Mouse (Mus musculus) spleen, postnatal 14 days (tissue): Measurements from ENCODE around the gene Patl1.
"Not testable (repeated sequence)": the region's sequence is repeated elsewhere in the genome, so short reads cannot be mapped to it uniquely, and the experiment has no call there.

Source experiments
- DNase-seq, 2 experiments: peaks; one replicate each; pipeline ENCODE4 v3.0.0; 2021 to 2022; ENCODE audit warnings: low spot score in 2 of 2

Gene Patl1

GRCm38 (mm10) chr19:11966201-11966636 lies 54.0 kb downstream of the Patl1 start:
- peak; percentile 23 to 28 for DNase-seq

DNA sequence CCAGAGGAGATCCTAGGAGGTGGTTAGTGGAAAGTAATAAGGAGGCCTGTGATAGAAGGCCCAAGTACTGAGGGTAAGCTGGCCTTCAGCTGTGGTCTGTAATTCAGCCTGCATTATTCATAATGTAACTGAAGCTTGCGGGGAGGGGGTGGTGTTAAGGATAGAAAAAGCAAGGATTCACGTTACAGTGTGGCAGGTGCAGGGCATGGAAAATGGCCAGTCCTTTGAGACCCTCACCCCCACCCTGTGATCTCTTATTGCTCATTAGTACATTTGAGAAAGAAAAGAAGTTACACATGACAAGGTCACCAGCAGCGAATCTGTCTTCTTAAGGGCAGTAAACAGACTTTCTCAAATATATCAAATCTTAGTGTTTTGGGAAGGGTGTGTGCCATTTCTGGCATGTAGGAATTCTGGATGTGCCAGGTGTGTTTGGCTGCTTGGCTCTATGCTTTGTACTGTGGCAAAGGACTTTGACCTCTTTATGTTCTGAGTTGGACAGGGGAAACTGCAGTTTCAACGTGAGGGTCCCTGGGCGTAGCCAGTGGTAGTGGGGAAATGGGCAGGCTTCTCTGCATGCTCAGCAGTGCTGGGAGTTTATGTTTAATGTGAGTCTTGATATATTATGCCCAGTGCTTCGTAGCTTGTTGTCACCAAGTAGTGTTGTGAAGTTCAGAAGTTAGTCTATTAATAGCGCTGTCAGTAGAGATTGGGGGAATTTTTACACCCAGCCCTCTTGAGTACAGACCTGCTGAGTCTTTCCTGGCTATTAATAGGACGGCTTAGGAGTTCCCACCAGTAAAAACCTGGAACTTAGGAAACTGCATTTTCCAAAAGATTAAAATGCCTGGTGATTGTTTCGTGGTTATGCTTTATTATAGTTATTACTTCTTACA lies 57.2 kb downstream of the Patl1 start:
- no peak for DNase-seq

DNA sequence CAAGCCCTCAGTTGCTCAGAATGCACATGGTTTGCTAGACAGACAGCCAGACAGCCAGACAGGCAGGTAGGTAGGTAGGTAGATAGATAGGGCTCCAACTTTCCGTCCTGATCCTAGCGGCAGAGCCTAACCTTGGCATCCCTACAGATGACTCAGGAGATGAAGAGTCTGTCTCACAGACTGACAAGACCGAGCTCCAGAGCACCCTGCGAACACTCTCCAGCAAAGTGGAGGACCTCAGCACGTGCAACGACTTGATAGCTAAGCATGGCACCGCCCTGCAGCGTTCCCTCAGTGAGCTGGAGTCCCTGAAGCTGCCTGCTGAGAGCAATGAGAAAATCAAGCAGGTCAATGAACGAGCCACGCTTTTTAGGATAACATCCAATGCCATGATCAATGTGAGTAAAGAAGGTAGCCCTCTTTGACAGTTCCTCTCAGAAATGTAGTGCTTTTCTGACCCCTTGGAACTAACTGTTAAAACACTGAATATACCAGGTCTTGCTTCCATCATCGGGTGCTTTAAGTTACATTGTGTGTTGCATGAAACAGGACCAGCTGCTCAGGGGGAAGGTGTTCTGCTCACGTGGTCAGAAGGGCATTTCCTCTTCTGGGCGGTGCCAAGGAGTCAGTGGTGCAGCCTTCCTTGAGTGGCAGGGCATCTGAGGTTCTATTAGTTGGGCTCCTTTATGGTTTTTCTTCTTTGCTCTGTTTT lies 61.5 kb downstream of the Patl1 start:
- no peak for DNase-seq

DNA sequence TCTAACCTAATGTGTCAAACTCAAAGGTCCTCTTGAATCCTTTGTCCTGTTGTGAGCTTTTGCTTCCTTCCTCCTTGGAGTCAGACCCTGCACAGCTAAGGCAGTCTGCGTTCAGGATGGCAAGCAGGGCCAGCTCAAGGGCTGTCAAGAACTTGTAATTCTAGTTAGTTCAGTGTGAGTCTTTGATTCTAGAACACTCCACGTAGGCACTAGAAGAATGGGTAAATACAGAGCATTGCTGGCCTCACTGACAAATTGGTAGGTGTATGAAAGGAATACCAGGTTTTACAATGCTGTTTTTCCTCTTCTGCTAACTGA lies 62.0 kb downstream of the Patl1 start:
- DNase-seq, result no peak

GRCm38 (mm10) chr19:11975683-11976082 lies 63.5 kb downstream of the Patl1 start:
- DNase-seq, result no peak

DNA sequence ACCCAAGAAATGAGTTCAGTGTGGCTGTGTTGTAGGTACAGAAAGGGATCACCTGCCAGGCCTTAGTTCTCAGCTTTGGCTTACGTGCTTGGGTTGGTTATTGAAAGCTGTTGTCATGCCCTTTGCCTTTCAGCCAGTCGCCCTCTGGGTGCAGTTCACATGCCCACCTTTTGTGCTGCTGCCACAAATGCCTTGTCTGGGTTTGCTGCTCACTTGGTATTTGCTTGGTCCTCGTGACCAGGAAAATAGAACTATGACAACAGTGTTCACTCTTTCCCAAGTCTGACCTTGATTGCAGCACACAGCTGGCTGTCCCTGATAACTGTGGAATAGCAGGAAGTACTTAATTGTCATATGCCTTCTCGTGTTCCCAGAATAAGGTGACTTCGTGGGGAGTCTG lies 65.2 kb downstream of the Patl1 start:
- no peak for DNase-seq

DNA sequence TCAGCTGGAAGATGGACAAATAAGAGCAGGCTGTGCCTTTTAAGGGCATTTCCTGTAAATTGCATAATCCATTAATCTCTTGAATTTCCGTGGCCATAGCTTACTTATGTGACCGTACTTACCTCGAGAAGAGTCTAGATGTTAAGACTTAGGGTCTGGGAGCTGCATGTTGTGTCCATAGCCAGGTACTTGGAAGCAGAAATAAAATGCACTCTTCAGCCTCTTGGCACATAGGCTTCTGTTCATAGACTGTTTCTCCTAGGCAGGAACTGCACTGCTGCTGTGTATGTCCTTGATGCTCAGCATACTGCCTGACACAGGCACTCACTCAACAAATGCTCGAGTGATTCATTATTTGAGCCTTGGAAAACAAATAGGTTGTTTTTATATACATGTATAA lies 68.3 kb downstream of the Patl1 start:
- DNase-seq, result no peak

- not testable (repeated sequence) for DNase-seq
These were observed 72.4 kb downstream of the Patl1 start for GRCm38 (mm10) chr19:11984614-11985013.

GRCm38 (mm10) chr19:11987841-11988240 lies 75.6 kb downstream of the Patl1 start:
- no peak for DNase-seq

DNA sequence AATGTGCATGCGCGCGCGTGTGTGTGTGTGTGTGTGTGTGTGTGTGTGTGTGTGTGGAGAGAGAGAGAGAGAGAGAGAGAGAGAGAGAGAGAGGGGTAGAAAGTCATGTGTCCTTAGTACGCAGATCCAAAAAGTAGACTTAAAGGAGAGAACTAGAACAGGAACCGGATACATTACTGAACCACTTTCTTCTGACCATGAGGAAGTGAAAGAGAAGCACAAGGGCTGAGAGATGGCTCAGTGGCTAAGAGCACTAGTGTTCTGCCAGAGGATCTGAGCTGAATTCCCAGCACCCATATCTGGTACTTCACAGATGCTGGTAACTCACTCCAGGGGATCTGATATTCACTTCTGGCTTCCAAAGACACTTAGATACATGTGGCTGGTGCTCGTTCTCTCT lies 77.1 kb downstream of the Patl1 start:
- DNase-seq, result no peak

- DNase-seq, result no peak
These were observed 79.8 kb downstream of the Patl1 start for GRCm38 (mm10) chr19:11992034-11992433.

GRCm38 (mm10) chr19:11992441-11993029 lies 80.3 kb downstream of the Patl1 start:
- DNase-seq, result no peak
